Mouse (Mus musculus): ENCODE measurements around the gene Slc25a26. TPM values are rescaled to one million over a fixed set of nuclear protein-coding genes. Genes with fewer than 3 reads are reported as not detected.

The Slc25a26 gene
- polyA plus RNA-seq, 1 experiment from 2014 or later = 8.8 TPM

DNA sequence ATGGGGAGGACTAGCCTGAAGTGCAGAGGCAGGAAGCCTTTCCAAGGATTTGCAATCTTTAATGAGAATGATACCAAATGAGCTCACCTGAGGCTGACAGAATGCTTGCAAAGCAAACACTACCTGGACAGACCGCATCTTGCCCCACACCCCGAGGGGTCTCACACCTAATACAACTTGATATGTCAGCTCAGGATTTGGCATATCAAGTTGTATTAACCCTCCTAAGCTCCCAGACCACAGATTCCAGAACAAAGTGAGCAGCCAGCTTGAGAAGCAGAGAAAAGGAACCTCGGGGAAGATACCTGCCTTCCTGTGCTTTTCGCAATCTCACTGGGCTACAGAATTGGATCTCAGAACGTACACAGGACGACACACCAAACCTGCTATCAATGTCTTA lies 146.8 kb downstream of the Slc25a26 start:
- H3K27ac ChIP-seq (replicated peaks) = no peak overlapping the region
- peaks cover 4% of the 10 kb centered on the region; the same call in 1 of the 2 replicates for H3K36me3 ChIP-seq
- WGBS = 77% methylated on average over 6 of the region's 6 CpGs
- H3K4me3 ChIP-seq = no peak overlapping the region
- H3K9ac ChIP-seq (replicated peaks) = no peak overlapping the region
- ATAC-seq (ENCODE audit: low FRiP score, low read depth) = no peak
- no peaks in the 10 kb centered on the region for H3K27me3 ChIP-seq
- no peak overlapping the region for H3K4me2 ChIP-seq (replicated peaks)
- peaks cover 52% of the 10 kb centered on the region for H3K4me1 ChIP-seq
- H3K9me3 ChIP-seq = no peaks in the 10 kb centered on the region

- Histone ChIP-seq H3K36me3 (peaks cover 4% of the 10 kb centered on the region; the same call in 1 of the 2 replicates), H3K9me3 (no peaks in the 10 kb centered on the region), H3K4me2 (replicated peaks) (peak overlapping the region; percentile 12), H3K9ac (replicated peaks) (peak overlapping the region; percentile 26; the same call in 1 of the 2 replicates), H3K27me3 (no peaks in the 10 kb centered on the region), H3K4me3 (no peak overlapping the region), H3K27ac (replicated peaks) (peak overlapping the region; percentile 64), H3K4me1 (peaks cover 61% of the 10 kb centered on the region)
- WGBS = 14% methylated on average over 10 of the region's 10 CpGs
- peak; percentile 76 for ATAC-seq (ENCODE audit: low FRiP score, low read depth)
Measured at GRCm38 (mm10) chr6:94647574-94648430, 147.7 kb downstream of the Slc25a26 start.

GRCm38 (mm10) chr6:94648496-94648895 lies 148.4 kb downstream of the Slc25a26 start:
- Histone ChIP-seq H3K9ac (replicated peaks) (no peak overlapping the region), H3K27ac (replicated peaks) (peak overlapping the region; percentile 64), H3K27me3 (no peaks in the 10 kb centered on the region), H3K4me2 (replicated peaks) (0 out of 2 replicates have a peak overlapping the region, but pooled peaks have one; percentile 12), H3K9me3 (no peaks in the 10 kb centered on the region), H3K36me3 (no peaks in the 10 kb centered on the region), H3K4me3 (no peak overlapping the region), H3K4me1 (peaks cover 68% of the 10 kb centered on the region)
- no peak for ATAC-seq (ENCODE audit: low FRiP score, low read depth)
- WGBS = 44% methylated on average over 4 of the region's 4 CpGs

DNA sequence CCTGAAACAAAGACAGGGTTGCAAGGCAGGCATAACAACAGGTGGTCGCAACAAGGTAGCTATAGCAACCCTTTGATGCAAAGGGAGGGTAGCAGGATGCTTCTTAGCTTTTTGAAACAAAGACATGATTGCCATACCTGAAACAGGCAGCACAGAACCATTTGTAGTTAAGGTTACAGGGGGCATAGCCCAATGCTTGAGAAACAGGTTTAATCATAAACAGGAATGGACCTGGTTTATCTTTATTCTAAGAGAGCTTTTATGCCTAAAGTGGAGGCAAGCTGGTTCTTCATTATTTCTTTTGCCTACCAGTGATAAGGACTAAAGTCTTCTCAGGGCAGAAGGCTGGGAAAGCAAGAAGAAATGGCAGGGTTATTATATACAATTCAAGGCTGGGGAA lies 149.5 kb downstream of the Slc25a26 start:
- no peak for ATAC-seq (ENCODE audit: low FRiP score, low read depth)
- 63% methylated on average over 1 of the region's 1 CpGs for WGBS

DNA sequence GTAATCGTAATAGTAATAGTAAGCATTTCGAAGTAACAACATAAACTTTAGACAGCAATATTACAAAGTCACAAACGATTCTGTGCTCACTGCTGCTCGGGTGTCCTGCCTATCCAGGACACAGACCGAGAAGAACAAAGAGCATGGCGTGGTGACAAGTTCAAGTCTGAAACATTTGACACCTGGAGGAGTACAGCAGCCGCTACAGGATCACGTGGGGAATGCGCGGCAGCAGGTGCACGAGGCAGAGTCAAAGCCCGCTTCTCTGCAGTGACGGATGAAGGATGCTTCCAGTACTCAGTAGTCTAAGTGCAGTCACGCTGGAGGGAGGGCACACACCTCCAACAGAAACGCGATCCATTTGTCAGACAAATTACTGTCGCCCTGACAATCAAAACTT lies 151.4 kb downstream of the Slc25a26 start:
- no peak for ATAC-seq (ENCODE audit: low FRiP score, low read depth)
- Histone ChIP-seq H3K27me3 (no peaks in the 10 kb centered on the region), H3K9ac (replicated peaks) (no peak overlapping the region), H3K4me3 (no peak overlapping the region), H3K4me1 (peaks cover 80% of the 10 kb centered on the region), H3K36me3 (no peaks in the 10 kb centered on the region), H3K9me3 (no peaks in the 10 kb centered on the region), H3K4me2 (replicated peaks) (no peak overlapping the region), H3K27ac (replicated peaks) (no peak overlapping the region)
- WGBS = 89% methylated on average over 17 of the region's 17 CpGs

More for the DNA sequence above, 149.5 kb downstream of the Slc25a26 start:
- no peaks in the 10 kb centered on the region for H3K36me3 ChIP-seq
- no peaks in the 10 kb centered on the region for H3K27me3 ChIP-seq
- no peak overlapping the region for H3K4me2 ChIP-seq (replicated peaks)
- peaks cover 70% of the 10 kb centered on the region for H3K4me1 ChIP-seq
- H3K27ac ChIP-seq (replicated peaks) = no peak overlapping the region
- no peak overlapping the region for H3K9ac ChIP-seq (replicated peaks)
- no peaks in the 10 kb centered on the region for H3K9me3 ChIP-seq
- H3K4me3 ChIP-seq = no peak overlapping the region

GRCm38 (mm10) chr6:94652659-94653213 lies 152.6 kb downstream of the Slc25a26 start:
- ATAC-seq (ENCODE audit: low FRiP score, low read depth) = no peak
- H3K4me3 ChIP-seq = no peak overlapping the region
- H3K36me3 ChIP-seq = no peaks in the 10 kb centered on the region
- H3K9ac ChIP-seq (replicated peaks) = no peak overlapping the region
- H3K4me2 ChIP-seq (replicated peaks) = no peak overlapping the region
- no peaks in the 10 kb centered on the region for H3K27me3 ChIP-seq
- WGBS = 80% methylated on average over 6 of the region's 6 CpGs
- no peak overlapping the region for H3K27ac ChIP-seq (replicated peaks)
- H3K4me1 ChIP-seq = peaks cover 78% of the 10 kb centered on the region
- H3K9me3 ChIP-seq = no peaks in the 10 kb centered on the region

DNA sequence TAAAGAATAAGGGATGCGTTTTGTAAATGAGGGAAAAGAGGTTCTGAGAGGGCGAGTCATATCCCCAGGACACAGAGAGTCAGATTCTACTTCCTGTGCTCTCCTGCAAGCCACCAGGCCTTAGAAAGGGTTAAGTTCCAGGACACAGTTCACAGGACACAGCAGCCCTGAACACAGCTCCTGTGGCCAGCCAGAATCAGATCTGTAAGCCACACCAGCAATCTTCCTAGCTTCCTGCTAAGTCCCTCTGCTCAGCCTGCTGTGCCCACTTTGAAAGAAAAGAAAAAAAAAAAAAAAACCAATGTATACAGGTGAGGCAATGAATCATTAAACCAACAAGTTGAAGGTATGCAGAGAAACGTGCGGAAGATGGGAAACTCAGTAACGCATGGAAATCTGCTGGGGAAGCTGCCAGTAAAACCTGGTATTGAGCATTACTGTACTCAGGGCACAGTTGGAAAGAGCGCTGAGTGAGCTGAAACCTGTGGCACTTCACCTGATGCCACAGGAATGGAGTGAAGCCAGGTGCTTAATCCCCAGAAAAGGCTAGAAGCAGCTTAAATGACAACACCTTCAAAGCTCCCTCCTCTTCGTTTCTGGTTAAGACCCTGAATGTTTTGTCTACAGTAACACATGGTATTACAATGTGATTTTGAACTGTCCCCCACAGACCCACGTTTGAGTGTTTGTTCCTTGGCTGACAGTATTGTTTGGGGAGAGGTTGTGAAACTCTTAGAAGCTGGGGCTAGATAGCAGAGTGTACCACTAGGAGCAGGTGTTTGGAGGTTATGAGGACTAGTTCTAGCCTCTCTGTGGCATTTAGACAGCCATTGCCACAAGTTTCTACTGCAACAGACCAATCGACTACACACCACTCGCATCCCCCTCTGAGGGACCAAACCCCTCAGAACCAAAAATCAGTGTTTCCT lies 153.5 kb downstream of the Slc25a26 start:
- 78% methylated on average over 10 of the region's 10 CpGs for WGBS
- no peak for ATAC-seq (ENCODE audit: low FRiP score, low read depth)
- Histone ChIP-seq H3K4me1 (peaks cover 69% of the 10 kb centered on the region), H3K36me3 (no peaks in the 10 kb centered on the region), H3K4me2 (replicated peaks) (no peak overlapping the region), H3K4me3 (no peak overlapping the region), H3K27ac (replicated peaks) (no peak overlapping the region), H3K9me3 (no peaks in the 10 kb centered on the region), H3K9ac (replicated peaks) (no peak overlapping the region), H3K27me3 (no peaks in the 10 kb centered on the region)

Small RNA genes lying within 50 kb of the gene (microRNA-seq; reads per million reads assigned to microRNA genes)
- not detected for gene Mir7041

Other genes starting within 250 kb of the Slc25a26 start
- 45.1 and 45.7 TPM in 2 replicates for gene Magi1, start 216.4 kb upstream of the Slc25a26 start, polyA plus RNA-seq (2016; fragmentation: Nextera tagmentation; extraction: Ambion mirVana)
- 14.4 and 17.3 TPM in 2 replicates for gene Lrig1, start 199.8 kb downstream of the Slc25a26 start, polyA plus RNA-seq (2016; fragmentation: Nextera tagmentation; extraction: Ambion mirVana)

Measured in midbrain, embryonic 12.5 days (tissue).